Mouse (Mus musculus) C2C12 (cell line): ENCODE measurements at regions not wholly inside any gene's neighbourhood (a gene's known extent, or its start where the extent isn't known, plus 50 kb on each side); places are given as distances from the start of the nearest gene placed in this dataset.

ENCODE experiments used
- CEBPB ChIP-seq: IDR thresholded peaks from one replicate; pipeline ENCODE4 v1.6.1; 2011; ENCODE audit warnings: low read depth, mild to moderate bottlenecking, control low read depth, moderate library complexity
- CTCF ChIP-seq: IDR thresholded peaks from one replicate; pipeline ENCODE4 v1.5.1; 2011; ENCODE audit not compliant: control insufficient read depth, insufficient read depth, insufficient read length
- MAX ChIP-seq: IDR thresholded peaks from one replicate; pipeline ENCODE4 v1.6.1; 2011; ENCODE audit warnings: mild to moderate bottlenecking, control low read depth
- MYOD1 ChIP-seq: IDR thresholded peaks from one replicate; pipeline ENCODE4 v1.6.1; 2011; ENCODE audit warnings: low read depth; ENCODE audit not compliant: control insufficient read depth, insufficient read length
- MYOG ChIP-seq: IDR thresholded peaks from one replicate; pipeline ENCODE4 v1.6.1; 2011; ENCODE audit not compliant: control insufficient read depth, insufficient read length; ENCODE audit errors: extremely low read depth
- USF1 ChIP-seq: IDR thresholded peaks from one replicate; pipeline ENCODE4 v1.6.1; 2011; ENCODE audit warnings: low read depth, mild to moderate bottlenecking, control low read depth, moderate library complexity

DNA sequence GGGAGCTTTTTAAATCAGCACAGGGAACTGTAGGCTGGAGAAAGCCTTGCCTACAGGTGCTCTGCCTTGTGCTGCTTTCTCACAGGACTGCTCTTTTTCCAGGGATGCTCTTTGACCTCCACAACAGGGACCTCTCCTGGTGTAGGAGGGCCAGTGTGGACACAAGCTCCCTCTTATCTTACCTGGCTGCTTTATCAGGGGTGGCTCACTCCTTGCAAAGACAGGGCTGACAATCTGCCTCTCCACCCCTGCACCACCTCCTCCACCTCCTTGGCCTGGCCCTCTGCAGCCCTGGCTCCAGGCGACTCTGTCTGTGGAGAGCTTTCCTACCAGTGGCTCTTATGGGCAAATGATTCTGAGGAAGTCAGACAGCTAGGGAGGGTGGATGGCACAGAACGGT is 107.7 kb downstream of the Zfp706 start:
- TF ChIP-seq CTCF = no peak
- TF ChIP-seq USF1 = no peak
- no peak for TF ChIP-seq MYOG
- no peak for TF ChIP-seq CEBPB
- TF ChIP-seq MYOD1 = no peak
- TF ChIP-seq MAX = no peak
